Mouse (Mus musculus): ENCODE data around the gene Gm42878. TPM values are rescaled to one million over a fixed set of nuclear protein-coding genes. Genes with fewer than 3 reads are reported as not detected.

Gene Gm42878
- polyA plus RNA-seq, 1 experiment from 2014 or later, result not detected

GRCm38 (mm10) chr5:121569881-121570420, 24.7 kb upstream of the Gm42878 start:
- Histone ChIP-seq H3K4me2 (no peak overlapping the region), H3K9ac (ENCODE audit: low read length) (no peak overlapping the region), H3K4me3 (ENCODE audit: low read depth, low read length) (no peak overlapping the region), H3K27me3 (ENCODE audit: control insufficient read depth, insufficient read depth, low read length) (no peaks in the 10 kb centered on the region), H3K4me1 (ENCODE audit: control insufficient read depth, insufficient read depth, low read length) (no peaks in the 10 kb centered on the region), H3K9me3 (ENCODE audit: control insufficient read depth, low read length) (no peaks in the 10 kb centered on the region), H3K27ac (ENCODE audit: low read depth, low read length) (no peak overlapping the region), H3K36me3 (ENCODE audit: control insufficient read depth, insufficient read depth, low read length) (no peaks in the 10 kb centered on the region)
- ATAC-seq (ENCODE audit: low FRiP score) (no peak), DNase-seq (ENCODE audit: low spot score, missing footprints) (peak; percentile 84)
- 77% methylated on average over 9 of the region's 9 CpGs for WGBS

GRCm38 (mm10) chr5:121566035-121566681, 20.9 kb upstream of the Gm42878 start:
- no peak overlapping the region for H3K27ac ChIP-seq (ENCODE audit: low read depth, low read length)
- ATAC-seq (ENCODE audit: low FRiP score), result no peak
- WGBS, result 90% methylated on average over 16 of the region's 16 CpGs

GRCm38 (mm10) chr5:121564468-121564895, 19.2 kb upstream of the Gm42878 start:
- Histone ChIP-seq H3K27me3 (ENCODE audit: control insufficient read depth, insufficient read depth, low read length) (no peaks in the 10 kb centered on the region), H3K36me3 (ENCODE audit: control insufficient read depth, insufficient read depth, low read length) (no peaks in the 10 kb centered on the region), H3K4me2 (0 out of 2 replicates have a peak overlapping the region, but pooled peaks have one; percentile 3), H3K4me1 (ENCODE audit: control insufficient read depth, insufficient read depth, low read length) (no peaks in the 10 kb centered on the region), H3K4me3 (ENCODE audit: low read depth, low read length) (no peak overlapping the region), H3K27ac (ENCODE audit: low read depth, low read length) (no peak overlapping the region), H3K9ac (ENCODE audit: low read length) (0 out of 2 replicates have a peak overlapping the region, but pooled peaks have one; percentile 13), H3K9me3 (ENCODE audit: control insufficient read depth, low read length) (no peaks in the 10 kb centered on the region)
- peak; percentile 44; the same call in 1 of the 2 replicates for ATAC-seq (ENCODE audit: low FRiP score)
- 13% methylated on average over 11 of the region's 11 CpGs for WGBS
- peak; percentile 100 for DNase-seq (ENCODE audit: low spot score, missing footprints)

More at GRCm38 (mm10) chr5:121566035-121566681, 20.9 kb upstream of the Gm42878 start:
- no peaks in the 10 kb centered on the region for H3K27me3 ChIP-seq (ENCODE audit: control insufficient read depth, insufficient read depth, low read length)
- H3K36me3 ChIP-seq (ENCODE audit: control insufficient read depth, insufficient read depth, low read length), result no peaks in the 10 kb centered on the region
- DNase-seq (ENCODE audit: low spot score, missing footprints), result no peak
- H3K4me1 ChIP-seq (ENCODE audit: control insufficient read depth, insufficient read depth, low read length), result no peaks in the 10 kb centered on the region
- no peaks in the 10 kb centered on the region for H3K9me3 ChIP-seq (ENCODE audit: control insufficient read depth, low read length)
- no peak overlapping the region for H3K4me2 ChIP-seq
- H3K4me3 ChIP-seq (ENCODE audit: low read depth, low read length), result no peak overlapping the region
- H3K9ac ChIP-seq (ENCODE audit: low read length), result no peak overlapping the region

- WGBS, result 88% methylated on average over 3 of the region's 3 CpGs
- ATAC-seq (ENCODE audit: low FRiP score), result no peak
- no peak overlapping the region for H3K9ac ChIP-seq (ENCODE audit: low read length)
Observed at GRCm38 (mm10) chr5:121562436-121562835, 17.2 kb upstream of the Gm42878 start.

GRCm38 (mm10) chr5:121549196-121549595, 3.9 kb upstream of the Gm42878 start:
- Histone ChIP-seq H3K4me2 (no peak overlapping the region), H3K9ac (ENCODE audit: low read length) (no peak overlapping the region), H3K36me3 (ENCODE audit: control insufficient read depth, insufficient read depth, low read length) (no peaks in the 10 kb centered on the region), H3K9me3 (ENCODE audit: control insufficient read depth, low read length) (no peaks in the 10 kb centered on the region), H3K4me3 (ENCODE audit: low read depth, low read length) (no peak overlapping the region), H3K27me3 (ENCODE audit: control insufficient read depth, insufficient read depth, low read length) (no peaks in the 10 kb centered on the region), H3K27ac (ENCODE audit: low read depth, low read length) (no peak overlapping the region), H3K4me1 (ENCODE audit: control insufficient read depth, insufficient read depth, low read length) (peaks cover 9% of the 10 kb centered on the region)
- ATAC-seq (ENCODE audit: low FRiP score) (no peak), DNase-seq (ENCODE audit: low spot score, missing footprints) (no peak)
- WGBS, result 83% methylated on average over 7 of the region's 7 CpGs

More at GRCm38 (mm10) chr5:121562436-121562835, 17.2 kb upstream of the Gm42878 start:
- Histone ChIP-seq H3K27me3 (ENCODE audit: control insufficient read depth, insufficient read depth, low read length) (no peaks in the 10 kb centered on the region), H3K4me3 (ENCODE audit: low read depth, low read length) (no peak overlapping the region), H3K27ac (ENCODE audit: low read depth, low read length) (no peak overlapping the region), H3K9me3 (ENCODE audit: control insufficient read depth, low read length) (no peaks in the 10 kb centered on the region), H3K4me1 (ENCODE audit: control insufficient read depth, insufficient read depth, low read length) (no peaks in the 10 kb centered on the region), H3K36me3 (ENCODE audit: control insufficient read depth, insufficient read depth, low read length) (no peaks in the 10 kb centered on the region), H3K4me2 (no peak overlapping the region)
- DNase-seq (ENCODE audit: low spot score, missing footprints), result no peak

- ATAC-seq (ENCODE audit: low FRiP score) (no peak), DNase-seq (ENCODE audit: low spot score, missing footprints) (no peak)
- peaks cover 15% of the 10 kb centered on the region for H3K4me1 ChIP-seq (ENCODE audit: control insufficient read depth, insufficient read depth, low read length)
- no peaks in the 10 kb centered on the region for H3K36me3 ChIP-seq (ENCODE audit: control insufficient read depth, insufficient read depth, low read length)
- no peaks in the 10 kb centered on the region for H3K27me3 ChIP-seq (ENCODE audit: control insufficient read depth, insufficient read depth, low read length)
- H3K9ac ChIP-seq (ENCODE audit: low read length), result no peak overlapping the region
- no peaks in the 10 kb centered on the region for H3K9me3 ChIP-seq (ENCODE audit: control insufficient read depth, low read length)
- no peak overlapping the region for H3K4me2 ChIP-seq
- H3K4me3 ChIP-seq (ENCODE audit: low read depth, low read length), result no peak overlapping the region
- H3K27ac ChIP-seq (ENCODE audit: low read depth, low read length), result no peak overlapping the region
- 92% methylated on average over 3 of the region's 3 CpGs for WGBS
Observed at GRCm38 (mm10) chr5:121547084-121547483, 1.8 kb upstream of the Gm42878 start.

- H3K9ac ChIP-seq (ENCODE audit: low read length), result peak overlapping the region; percentile 98
- peaks cover 15% of the 10 kb centered on the region for H3K4me1 ChIP-seq (ENCODE audit: control insufficient read depth, insufficient read depth, low read length)
- 40% methylated on average over 6 of the region's 6 CpGs for WGBS
- peak overlapping the region; percentile 100 for H3K4me3 ChIP-seq (ENCODE audit: low read depth, low read length)
- ATAC-seq (ENCODE audit: low FRiP score) (0 out of 2 replicates have a peak, but pooled peaks have one; percentile 19), DNase-seq (ENCODE audit: low spot score, missing footprints) (peak; percentile 89)
- no peak overlapping the region for H3K27ac ChIP-seq (ENCODE audit: low read depth, low read length)
- H3K27me3 ChIP-seq (ENCODE audit: control insufficient read depth, insufficient read depth, low read length), result no peaks in the 10 kb centered on the region
- no peaks in the 10 kb centered on the region for H3K9me3 ChIP-seq (ENCODE audit: control insufficient read depth, low read length)
- no peaks in the 10 kb centered on the region for H3K36me3 ChIP-seq (ENCODE audit: control insufficient read depth, insufficient read depth, low read length)
- H3K4me2 ChIP-seq, result peak overlapping the region; percentile 50
Observed at GRCm38 (mm10) chr5:121546530-121546895, 1.2 kb upstream of the Gm42878 start.

GRCm38 (mm10) chr5:121545793-121546529, 679 bp upstream of the Gm42878 start, which contains the start of gene Mapkapk5:
Mapkapk5 (minus strand) TSS chr5:121545905.
- WGBS, result 2% methylated on average over 55 of the region's 55 CpGs
- Histone ChIP-seq H3K36me3 (ENCODE audit: control insufficient read depth, insufficient read depth, low read length) (no peaks in the 10 kb centered on the region), H3K4me1 (ENCODE audit: control insufficient read depth, insufficient read depth, low read length) (peaks cover 15% of the 10 kb centered on the region)

GRCm38 (mm10) chr5:121543370-121543769, 1.9 kb downstream of the Gm42878 start:
- Histone ChIP-seq H3K9ac (ENCODE audit: low read length) (no peak overlapping the region), H3K36me3 (ENCODE audit: control insufficient read depth, insufficient read depth, low read length) (no peaks in the 10 kb centered on the region), H3K4me1 (ENCODE audit: control insufficient read depth, insufficient read depth, low read length) (peaks cover 15% of the 10 kb centered on the region), H3K27ac (ENCODE audit: low read depth, low read length) (no peak overlapping the region), H3K27me3 (ENCODE audit: control insufficient read depth, insufficient read depth, low read length) (no peaks in the 10 kb centered on the region), H3K4me3 (ENCODE audit: low read depth, low read length) (no peak overlapping the region), H3K4me2 (no peak overlapping the region), H3K9me3 (ENCODE audit: control insufficient read depth, low read length) (no peaks in the 10 kb centered on the region)
- DNase-seq (ENCODE audit: low spot score, missing footprints), result no peak
- 80% methylated on average over 3 of the region's 3 CpGs for WGBS
- ATAC-seq (ENCODE audit: low FRiP score), result no peak

More at GRCm38 (mm10) chr5:121545793-121546529, 679 bp upstream of the Gm42878 start, which contains the start of gene Mapkapk5:
- ATAC-seq (ENCODE audit: low FRiP score) (peak; percentile 96), DNase-seq (ENCODE audit: low spot score, missing footprints) (peak; percentile 100)
- Histone ChIP-seq H3K4me2 (peak within 1 kb of the TSS; percentile 89), H3K27ac (ENCODE audit: low read depth, low read length) (peak within 1 kb of the TSS; percentile 93), H3K9ac (ENCODE audit: low read length) (peak within 1 kb of the TSS; percentile 98), H3K27me3 (ENCODE audit: control insufficient read depth, insufficient read depth, low read length) (no peaks in the 10 kb centered on the region), H3K4me3 (ENCODE audit: low read depth, low read length) (peak within 1 kb of the TSS; percentile 100), H3K9me3 (ENCODE audit: control insufficient read depth, low read length) (no peaks in the 10 kb centered on the region)
